Mouse (Mus musculus): ENCODE measurements around the gene Izumo1. TPM values are rescaled to one million over a fixed set of nuclear protein-coding genes. Genes with fewer than 3 reads are reported as not detected.
"Not testable (repeated sequence)": the region's sequence is repeated elsewhere in the genome, so short reads cannot be mapped to it uniquely, and the experiment has no call there.

The Izumo1 gene
- polyA plus RNA-seq, 1 experiment from 2014 or later = 0.06 TPM

DNA sequence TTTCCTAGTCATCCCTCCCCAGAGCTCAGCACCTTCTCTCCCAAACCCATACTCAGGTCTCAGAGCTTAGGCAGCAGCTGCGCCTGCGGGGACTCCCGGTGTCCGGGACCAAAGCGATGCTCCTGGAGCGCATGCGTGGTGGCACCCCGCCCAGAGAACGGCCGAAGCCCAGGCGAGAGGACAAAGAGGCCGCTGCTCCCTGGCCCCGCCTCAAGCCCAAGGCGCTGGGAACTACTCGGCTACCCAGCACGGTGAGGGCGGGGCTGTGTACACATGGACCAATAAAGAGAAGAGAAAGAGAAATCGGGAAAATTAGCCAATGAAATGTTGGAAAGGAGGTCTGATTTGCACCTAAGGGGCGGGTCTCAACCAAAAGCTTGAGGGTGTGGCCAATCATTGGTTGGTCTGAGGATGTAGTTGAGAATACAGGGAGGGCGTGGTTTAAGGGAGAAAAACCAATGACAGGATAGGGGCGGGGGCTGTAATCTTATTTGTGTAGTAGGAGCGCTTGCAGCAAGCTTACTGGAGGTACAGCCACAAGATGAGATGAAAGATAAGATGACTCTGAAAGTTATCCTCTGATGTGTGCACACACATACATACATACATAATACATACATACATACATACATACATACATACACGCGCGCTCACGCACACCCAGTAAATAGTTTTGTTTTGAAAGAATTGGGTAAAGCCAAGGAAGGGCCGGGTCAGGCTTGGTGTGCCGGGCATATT, 22.0 kb downstream of the Izumo1 start:
- 3% methylated on average over 28 of the region's 28 CpGs for WGBS (ENCODE audit: insufficient replicate concordance)
- H3K4me2 ChIP-seq = peak overlapping the region; percentile 59

DNA sequence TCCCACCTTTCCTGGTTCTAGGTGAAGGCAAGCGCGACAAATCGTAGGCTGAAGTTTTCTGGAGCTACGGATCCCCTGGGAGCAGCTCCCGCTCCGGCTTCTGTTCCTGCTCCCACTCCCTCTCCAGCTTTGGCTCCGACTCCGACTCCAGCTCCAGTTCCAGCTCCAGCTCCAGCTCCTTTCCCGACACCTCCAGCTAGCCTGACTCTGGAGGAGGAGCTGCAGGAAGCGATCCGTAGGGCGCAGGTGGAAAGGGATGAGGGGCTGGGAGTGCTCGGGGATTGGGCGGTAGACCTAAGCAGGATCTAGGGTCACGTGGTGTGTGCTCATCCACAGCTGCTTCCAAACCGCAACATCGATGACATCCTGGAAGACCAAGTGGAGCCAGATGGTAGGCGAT, 22.6 kb downstream of the Izumo1 start:
- peak overlapping the region; percentile 45; the same call in 1 of the 2 replicates for H3K4me3 ChIP-seq (replicated peaks)
- H3K4me1 ChIP-seq (replicated peaks) = peaks cover 16% of the 10 kb centered on the region
- no peak for ATAC-seq (ENCODE audit: insufficient read depth)
- no peak overlapping the region for H3K9ac ChIP-seq
- no peak overlapping the region for H3K27ac ChIP-seq (replicated peaks)
- peak overlapping the region; percentile 59 for H3K4me2 ChIP-seq
- H3K36me3 ChIP-seq (replicated peaks) = no peaks in the 10 kb centered on the region
- H3K9me3 ChIP-seq (replicated peaks) = no peaks in the 10 kb centered on the region
- H3K27me3 ChIP-seq = peaks cover 28% of the 10 kb centered on the region
- WGBS (ENCODE audit: insufficient replicate concordance) = 17% methylated on average over 18 of the region's 18 CpGs

More for the DNA sequence above, 22.0 kb downstream of the Izumo1 start:
- Histone ChIP-seq H3K27me3 (peaks cover 28% of the 10 kb centered on the region), H3K36me3 (replicated peaks) (no peaks in the 10 kb centered on the region), H3K9ac (no peak overlapping the region), H3K4me1 (replicated peaks) (peaks cover 16% of the 10 kb centered on the region), H3K9me3 (replicated peaks) (no peaks in the 10 kb centered on the region), H3K4me3 (replicated peaks) (peak overlapping the region; percentile 45), H3K27ac (replicated peaks) (no peak overlapping the region)
- ATAC-seq (ENCODE audit: insufficient read depth) = peak; percentile 78

DNA sequence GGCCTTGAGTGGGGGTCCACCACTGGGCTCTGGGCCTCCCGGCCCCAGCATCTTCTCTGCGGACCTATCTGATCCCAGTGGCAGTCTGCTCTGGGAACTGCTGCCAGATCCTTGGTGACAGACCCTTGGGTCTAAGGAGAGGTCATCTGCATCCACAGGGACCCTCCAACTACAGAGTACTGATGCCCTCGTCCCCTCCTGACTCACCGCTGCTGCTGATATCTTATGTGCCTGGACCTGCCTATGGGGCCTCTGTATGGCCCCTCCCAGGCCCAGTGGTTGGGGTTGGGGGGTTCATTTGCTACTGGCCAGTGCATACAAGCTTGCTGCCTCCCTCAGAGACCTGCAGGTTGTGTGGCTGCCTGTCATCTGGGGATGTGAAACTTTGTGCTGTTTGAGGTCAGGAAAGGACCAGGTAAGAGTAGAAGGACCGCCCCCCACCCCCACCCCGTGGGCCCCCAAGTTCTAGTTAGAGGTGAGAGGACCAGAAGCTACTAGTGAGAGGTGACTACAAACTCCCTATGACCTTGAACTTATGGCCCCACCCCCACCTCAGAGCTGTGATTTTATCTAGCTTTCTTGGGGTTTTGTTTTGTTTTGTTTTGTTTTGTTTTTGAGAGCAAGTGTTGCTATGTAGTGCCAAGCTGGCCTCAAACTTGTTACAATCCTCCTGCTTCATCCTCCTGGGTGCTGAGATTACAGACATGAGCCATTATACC, 23.4 kb downstream of the Izumo1 start:
- H3K9me3 ChIP-seq (replicated peaks) = no peaks in the 10 kb centered on the region
- H3K4me2 ChIP-seq = no peak overlapping the region
- no peaks in the 10 kb centered on the region for H3K36me3 ChIP-seq (replicated peaks)
- ATAC-seq (ENCODE audit: insufficient read depth) = no peak
- H3K27me3 ChIP-seq = peaks cover 28% of the 10 kb centered on the region
- WGBS (ENCODE audit: insufficient replicate concordance) = 54% methylated on average over 6 of the region's 6 CpGs
- no peak overlapping the region for H3K4me3 ChIP-seq (replicated peaks)
- peaks cover 16% of the 10 kb centered on the region for H3K4me1 ChIP-seq (replicated peaks)
- no peak overlapping the region for H3K27ac ChIP-seq (replicated peaks)
- H3K9ac ChIP-seq = no peak overlapping the region

DNA sequence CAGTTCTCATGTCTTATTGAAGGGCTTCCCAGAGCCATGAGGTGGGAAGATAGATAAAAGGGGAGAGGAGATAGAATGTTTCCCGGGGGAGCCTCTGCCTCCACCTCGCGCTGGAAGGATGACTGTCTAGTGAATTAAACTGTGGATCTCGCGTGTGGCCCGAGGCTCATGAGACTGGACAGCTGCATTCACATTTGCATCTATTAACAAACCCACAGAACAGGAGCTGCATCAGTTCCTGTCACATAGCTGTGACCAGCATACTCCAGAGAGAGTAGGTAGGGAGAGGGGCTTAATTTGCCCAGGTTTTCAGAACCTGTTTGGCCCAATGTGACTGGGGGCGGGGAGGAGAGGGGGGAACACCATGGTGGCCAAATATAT, 24.0 kb downstream of the Izumo1 start:
- no peak overlapping the region for H3K9ac ChIP-seq
- WGBS (ENCODE audit: insufficient replicate concordance) = 65% methylated on average over 7 of the region's 7 CpGs
- peaks cover 28% of the 10 kb centered on the region for H3K27me3 ChIP-seq
- H3K27ac ChIP-seq (replicated peaks) = no peak overlapping the region
- H3K4me3 ChIP-seq (replicated peaks) = no peak overlapping the region
- ATAC-seq (ENCODE audit: insufficient read depth) = no peak
- no peaks in the 10 kb centered on the region for H3K9me3 ChIP-seq (replicated peaks)
- no peaks in the 10 kb centered on the region for H3K36me3 ChIP-seq (replicated peaks)
- H3K4me1 ChIP-seq (replicated peaks) = peaks cover 16% of the 10 kb centered on the region
- no peak overlapping the region for H3K4me2 ChIP-seq

DNA sequence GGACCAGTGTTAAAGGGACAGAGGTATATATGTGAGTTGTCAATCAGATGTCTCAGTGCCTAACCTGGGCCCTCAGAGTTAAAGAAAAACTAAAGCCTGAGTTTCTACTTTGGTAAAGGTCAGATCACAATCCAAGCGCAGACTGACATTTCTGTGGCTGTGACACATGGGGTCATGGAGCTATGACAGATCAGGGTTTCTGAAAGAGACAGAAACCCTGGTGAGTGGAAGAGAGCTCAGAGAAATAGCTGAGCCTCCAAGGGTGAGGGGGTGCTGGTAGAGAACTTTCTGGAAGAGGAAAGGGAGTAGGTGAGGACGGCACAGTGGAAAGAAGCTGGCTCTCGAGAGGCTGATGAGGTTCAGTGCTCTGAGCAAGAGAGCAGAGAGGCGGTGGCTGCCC, 25.1 kb downstream of the Izumo1 start:
- H3K4me3 ChIP-seq (replicated peaks) = no peak overlapping the region
- no peak for ATAC-seq (ENCODE audit: insufficient read depth)
- WGBS (ENCODE audit: insufficient replicate concordance) = 66% methylated on average over 4 of the region's 4 CpGs
- H3K9ac ChIP-seq = no peak overlapping the region
- H3K36me3 ChIP-seq (replicated peaks) = no peaks in the 10 kb centered on the region
- no peak overlapping the region for H3K27ac ChIP-seq (replicated peaks)
- peaks cover 26% of the 10 kb centered on the region for H3K27me3 ChIP-seq
- H3K4me1 ChIP-seq (replicated peaks) = peaks cover 16% of the 10 kb centered on the region
- H3K9me3 ChIP-seq (replicated peaks) = no peaks in the 10 kb centered on the region
- H3K4me2 ChIP-seq = no peak overlapping the region

DNA sequence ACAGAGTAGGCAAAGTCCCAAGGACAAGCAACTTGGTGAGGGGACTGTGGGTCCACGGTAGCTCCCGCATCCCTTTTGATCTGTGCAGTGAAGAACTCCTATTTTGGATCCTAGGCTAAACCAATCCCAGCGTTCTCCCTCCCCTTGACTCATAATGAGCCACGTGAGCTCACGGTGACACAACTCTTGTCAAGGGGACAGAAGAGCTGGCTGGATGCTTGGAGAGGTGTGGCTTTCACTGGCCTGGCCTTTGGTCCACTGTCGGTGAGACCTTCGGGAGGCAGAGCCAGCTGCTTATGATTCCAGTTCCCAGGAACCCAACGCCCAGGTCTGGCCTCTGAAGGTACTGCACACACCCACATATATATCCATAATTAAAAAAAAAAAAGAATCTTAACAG, 27.7 kb downstream of the Izumo1 start:
- Histone ChIP-seq H3K9me3 (replicated peaks) (no peaks in the 10 kb centered on the region), H3K36me3 (replicated peaks) (no peaks in the 10 kb centered on the region), H3K4me1 (replicated peaks) (no peaks in the 10 kb centered on the region), H3K27me3 (peaks cover 13% of the 10 kb centered on the region), H3K27ac (replicated peaks) (no peak overlapping the region), H3K4me2 (no peak overlapping the region), H3K9ac (no peak overlapping the region), H3K4me3 (replicated peaks) (no peak overlapping the region)
- WGBS (ENCODE audit: insufficient replicate concordance) = 60% methylated on average over 8 of the region's 8 CpGs
- no peak for ATAC-seq (ENCODE audit: insufficient read depth)

DNA sequence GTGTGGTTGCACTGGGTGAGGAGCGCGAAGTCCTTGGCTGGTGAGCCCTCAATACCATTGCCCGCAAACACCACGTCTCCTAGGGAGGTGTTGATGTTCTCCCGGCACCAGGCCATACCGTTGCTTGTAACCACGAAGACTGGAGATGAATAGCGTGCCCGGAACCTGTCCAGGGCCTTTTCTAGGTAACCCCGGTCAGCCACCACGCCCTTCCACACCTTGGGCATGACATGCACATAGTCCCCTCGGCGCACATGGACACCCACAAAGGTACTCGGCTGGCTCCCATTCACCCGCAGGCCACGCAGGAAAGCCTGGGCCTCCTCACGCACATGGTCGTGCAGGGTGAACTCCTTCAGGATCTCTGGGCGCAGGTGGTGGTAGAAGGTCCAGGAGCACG, 28.9 kb downstream of the Izumo1 start:
- not testable (repeated sequence) for H3K36me3 ChIP-seq (replicated peaks); H3K27me3 ChIP-seq; H3K4me2 ChIP-seq; H3K9me3 ChIP-seq (replicated peaks); H3K4me1 ChIP-seq (replicated peaks); H3K27ac ChIP-seq (replicated peaks); ATAC-seq (ENCODE audit: insufficient read depth); H3K9ac ChIP-seq; H3K4me3 ChIP-seq (replicated peaks)
- 76% methylated on average over 20 of the region's 20 CpGs for WGBS (ENCODE audit: insufficient replicate concordance)

DNA sequence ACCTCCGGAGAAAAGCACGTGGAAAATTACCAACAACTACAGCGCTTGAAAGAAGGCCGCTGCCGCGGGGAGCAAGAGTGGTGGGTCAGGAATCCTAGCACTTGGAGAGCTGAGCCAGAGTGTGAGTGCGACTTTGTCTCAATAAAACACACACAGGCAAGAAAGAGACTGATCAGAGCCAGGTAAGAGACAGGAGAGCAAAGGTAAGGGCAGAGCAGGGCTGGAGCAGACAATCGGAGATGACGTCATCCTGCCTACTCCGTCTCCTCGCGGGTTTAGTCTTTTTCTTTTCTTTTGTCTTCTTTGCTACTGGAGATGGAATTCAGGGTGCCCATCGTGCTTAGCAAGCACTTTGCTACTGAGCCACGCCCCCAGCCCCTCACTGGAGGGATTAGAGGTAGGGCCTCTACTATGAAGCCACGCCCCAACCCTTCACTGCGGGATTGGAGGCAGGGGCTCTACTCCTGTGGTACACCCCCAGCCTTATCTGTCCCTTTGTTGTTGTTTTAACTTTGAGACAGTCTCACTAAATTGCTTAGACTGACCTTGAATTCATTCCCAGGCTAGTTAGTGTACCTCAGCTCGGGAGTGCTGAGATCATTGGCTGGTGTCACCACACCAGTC, 32.9 kb downstream of the Izumo1 start:
- WGBS (ENCODE audit: insufficient replicate concordance) = 36% methylated on average over 17 of the region's 17 CpGs
- no peak for ATAC-seq (ENCODE audit: insufficient read depth)
- no peak overlapping the region for H3K9ac ChIP-seq
- H3K4me3 ChIP-seq (replicated peaks) = no peak overlapping the region
- H3K4me2 ChIP-seq = peak overlapping the region; percentile 44
- H3K4me1 ChIP-seq (replicated peaks) = no peaks in the 10 kb centered on the region
- H3K9me3 ChIP-seq (replicated peaks) = no peaks in the 10 kb centered on the region
- H3K27me3 ChIP-seq = no peaks in the 10 kb centered on the region
- no peaks in the 10 kb centered on the region for H3K36me3 ChIP-seq (replicated peaks)
- H3K27ac ChIP-seq (replicated peaks) = no peak overlapping the region

DNA sequence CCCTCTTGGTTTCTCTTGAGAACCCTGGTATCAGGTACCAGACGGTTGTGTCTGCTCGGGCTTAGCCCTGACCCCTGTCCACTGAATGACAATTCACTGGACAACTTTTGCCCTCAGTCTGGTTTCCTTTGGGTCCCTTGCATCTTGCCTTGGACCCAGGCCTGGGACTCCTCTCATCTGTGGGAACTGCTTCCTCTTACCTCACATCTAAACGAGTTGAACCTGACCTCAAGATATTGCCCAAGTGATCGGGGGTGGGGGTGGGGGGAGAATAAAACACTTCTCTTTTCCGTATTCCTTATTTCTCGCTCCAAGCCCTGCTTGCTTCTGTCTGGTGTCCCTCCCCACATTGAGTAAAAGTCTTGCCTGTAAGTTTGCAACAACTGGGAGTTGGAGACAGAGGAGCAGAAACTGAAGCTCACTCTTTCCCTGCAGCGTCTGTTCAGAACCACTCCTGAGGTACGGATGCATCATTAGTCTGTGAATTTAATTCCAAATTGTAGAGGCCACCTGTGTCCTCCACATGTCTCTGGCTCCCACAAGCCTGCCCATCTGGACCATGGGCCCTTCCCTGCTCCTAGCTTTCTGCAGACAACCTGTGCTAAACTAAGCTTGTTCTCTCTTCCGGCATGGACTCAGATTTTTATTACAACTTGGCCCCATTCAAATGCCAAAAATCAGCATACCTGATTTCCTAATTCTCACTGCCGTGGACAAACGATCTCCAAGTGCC, 39.3 kb downstream of the Izumo1 start:
- no peak for ATAC-seq (ENCODE audit: insufficient read depth)
- H3K4me1 ChIP-seq (replicated peaks) = no peaks in the 10 kb centered on the region
- no peaks in the 10 kb centered on the region for H3K27me3 ChIP-seq

DNA sequence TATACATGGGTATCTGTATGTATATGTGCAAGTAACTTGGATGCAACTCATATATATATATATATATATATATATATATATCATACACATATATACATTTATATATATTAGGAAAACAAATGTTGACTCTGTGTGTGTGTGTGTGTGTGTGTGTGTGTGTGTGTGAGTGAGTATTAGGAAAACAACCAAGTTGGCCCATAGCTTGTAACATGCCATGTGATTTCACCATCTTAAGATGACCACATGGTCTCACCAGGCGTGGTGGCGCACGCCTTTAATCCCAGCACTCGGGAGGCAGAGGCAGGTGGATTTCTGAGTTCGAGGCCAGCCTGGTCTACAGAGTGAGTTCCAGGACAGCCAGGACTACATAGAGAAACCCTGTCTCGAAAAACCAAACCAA, 40.1 kb downstream of the Izumo1 start:
- not testable (repeated sequence) for H3K27me3 ChIP-seq; H3K4me2 ChIP-seq; H3K9ac ChIP-seq; H3K4me3 ChIP-seq (replicated peaks); ATAC-seq (ENCODE audit: insufficient read depth); H3K27ac ChIP-seq (replicated peaks); H3K9me3 ChIP-seq (replicated peaks); H3K36me3 ChIP-seq (replicated peaks); H3K4me1 ChIP-seq (replicated peaks)
- WGBS (ENCODE audit: insufficient replicate concordance) = 71% methylated on average over 6 of the region's 6 CpGs

More for the DNA sequence above, 39.3 kb downstream of the Izumo1 start:
- Histone ChIP-seq H3K4me2 (no peak overlapping the region), H3K27ac (replicated peaks) (no peak overlapping the region), H3K4me3 (replicated peaks) (no peak overlapping the region), H3K9me3 (replicated peaks) (no peaks in the 10 kb centered on the region), H3K9ac (no peak overlapping the region), H3K36me3 (replicated peaks) (no peaks in the 10 kb centered on the region)
- WGBS (ENCODE audit: insufficient replicate concordance) = 50% methylated on average over 11 of the region's 11 CpGs

Measured in liver, embryonic 15.5 days (tissue).